Mouse (Mus musculus) ES-E14 (cell line): ENCODE results near the gene Cebpb.

Experiments used
- CHD2 ChIP-seq: IDR thresholded peaks from 2 replicates; pipeline ENCODE4 v1.6.1; 2014; ENCODE audit warnings: mild to moderate bottlenecking, low read depth, low read length, inconsistent platforms
- HCFC1 ChIP-seq: IDR thresholded peaks from 2 replicates; pipeline ENCODE4 v1.6.1; 2012; ENCODE audit warnings: low read length, inconsistent platforms, borderline replicate concordance; ENCODE audit not compliant: insufficient read depth
- MAFK ChIP-seq: IDR thresholded peaks from 2 replicates; pipeline ENCODE4 v1.6.1; 2014; ENCODE audit warnings: mild to moderate bottlenecking, low read depth, low read length, inconsistent platforms; ENCODE audit not compliant: insufficient read depth
- ZNF384 ChIP-seq: IDR thresholded peaks from 2 replicates; pipeline ENCODE4 v1.6.1; 2012; ENCODE audit warnings: low read depth, low read length, inconsistent platforms

- TF ChIP-seq CHD2 (no peak), ZNF384 (no peak), HCFC1 (no peak), MAFK (no peak)
Observed at GRCm38 (mm10) chr2:167658712-167659111, 30.0 kb upstream of the Cebpb start.
